Mouse (Mus musculus): ENCODE results near the gene Slc7a14. TPM values are rescaled to one million over a fixed set of nuclear protein-coding genes. Genes with fewer than 3 reads are reported as not detected.

Gene Slc7a14
- total RNA-seq, 2 experiments from 2014 or later: 0.10 TPM; not detected in 1

GRCm38 (mm10) chr3:31212205-31213038 lies 97.8 kb downstream of the Slc7a14 start:
- DNase-seq: no peak
- intact Hi-C loops (cut with DNase I): no loop called here

- intact Hi-C loops (cut with DNase I): no loop called here
- peak in 1 of 2 experiments; percentile 7 for DNase-seq
Measured at GRCm38 (mm10) chr3:31209001-31209400, 101.2 kb downstream of the Slc7a14 start.

GRCm38 (mm10) chr3:31208458-31208994 lies 101.7 kb downstream of the Slc7a14 start:
- intact Hi-C loops (cut with DNase I): no loop called here
- DNase-seq: no peak

GRCm38 (mm10) chr3:31208046-31208445 lies 102.1 kb downstream of the Slc7a14 start:
- no peak for DNase-seq
- intact Hi-C loops (cut with DNase I): no loop called here

- intact Hi-C loops (cut with DNase I): no loop called here
- DNase-seq: no peak
Measured at GRCm38 (mm10) chr3:31205167-31205566, 105.0 kb downstream of the Slc7a14 start.

- no peak for DNase-seq
- intact Hi-C loops (cut with DNase I): no loop called here
Measured at GRCm38 (mm10) chr3:31203947-31204346, 106.2 kb downstream of the Slc7a14 start.

GRCm38 (mm10) chr3:31199162-31199877 lies 110.9 kb downstream of the Slc7a14 start:
- intact Hi-C loops (cut with DNase I): no loop called here

GRCm38 (mm10) chr3:31191402-31191801 lies 118.8 kb downstream of the Slc7a14 start:
- intact Hi-C loops (cut with DNase I): no loop called here
- no peak for DNase-seq

More at GRCm38 (mm10) chr3:31199162-31199877, 110.9 kb downstream of the Slc7a14 start:
- no peak for DNase-seq

- no peak for DNase-seq
- intact Hi-C loops (cut with DNase I): no loop called here
Measured at GRCm38 (mm10) chr3:31190342-31190741, 119.8 kb downstream of the Slc7a14 start.

- no peak for DNase-seq
- intact Hi-C loops (cut with DNase I): no loop called here
Measured at GRCm38 (mm10) chr3:31166365-31166871, 143.8 kb downstream of the Slc7a14 start.

- intact Hi-C loops (cut with DNase I): no loop called here
- no peak for DNase-seq
Measured at GRCm38 (mm10) chr3:31165803-31166202, 144.4 kb downstream of the Slc7a14 start.

- intact Hi-C loops (cut with DNase I): no loop called here
- no peak for DNase-seq
Measured at GRCm38 (mm10) chr3:31162860-31163259, 147.3 kb downstream of the Slc7a14 start.

GRCm38 (mm10) chr3:31161336-31161735 lies 148.8 kb downstream of the Slc7a14 start:
- DNase-seq: no peak
- intact Hi-C loops (cut with DNase I): no loop called here

GRCm38 (mm10) chr3:31160046-31160445 lies 150.1 kb downstream of the Slc7a14 start:
- no peak for DNase-seq
- intact Hi-C loops (cut with DNase I): no loop called here

GRCm38 (mm10) chr3:31157776-31158175 lies 152.4 kb downstream of the Slc7a14 start:
- no peak for DNase-seq
- intact Hi-C loops (cut with DNase I): no loop called here

GRCm38 (mm10) chr3:31156126-31156525 lies 154.1 kb downstream of the Slc7a14 start:
- intact Hi-C loops (cut with DNase I): no loop called here
- no peak for DNase-seq

Other genes with a start within 250 kb of the Slc7a14 start
- 10 to 100 TPM in 1 of 2 experiments, 1 to 10 TPM in 1; 9.6 to 10.5 TPM for gene Skil, start 215.3 kb downstream of the Slc7a14 start, total RNA-seq (2021)
- gene Cldn11, start 160.5 kb downstream of the Slc7a14 start, total RNA-seq (2021): under 1 TPM; 0.30 to 0.36 TPM

Measured in gastrocnemius, postnatal 36 days (tissue).